Mouse (Mus musculus): ENCODE results near the gene Acly.

Gene Acly

DNA sequence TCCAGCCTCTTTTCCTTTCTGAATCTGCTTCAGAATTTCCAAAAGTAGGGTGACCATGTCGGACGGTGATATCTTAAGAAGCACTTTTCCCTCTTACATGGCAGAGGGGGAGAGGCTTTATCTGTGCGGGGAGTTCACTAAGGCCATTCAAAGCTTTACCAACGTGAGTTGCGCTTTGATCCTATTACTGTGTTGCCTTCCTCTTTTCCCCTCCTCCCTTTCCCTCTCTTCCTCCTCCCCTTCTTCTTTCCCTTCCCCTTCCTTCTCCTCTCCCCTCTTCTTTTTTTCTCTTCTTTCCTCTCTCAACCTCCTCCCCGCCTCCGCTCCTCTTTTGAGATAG, 17.9 kb upstream of the Acly start:
- 26% methylated on average over 7 of the region's 7 CpGs for WGBS

DNA sequence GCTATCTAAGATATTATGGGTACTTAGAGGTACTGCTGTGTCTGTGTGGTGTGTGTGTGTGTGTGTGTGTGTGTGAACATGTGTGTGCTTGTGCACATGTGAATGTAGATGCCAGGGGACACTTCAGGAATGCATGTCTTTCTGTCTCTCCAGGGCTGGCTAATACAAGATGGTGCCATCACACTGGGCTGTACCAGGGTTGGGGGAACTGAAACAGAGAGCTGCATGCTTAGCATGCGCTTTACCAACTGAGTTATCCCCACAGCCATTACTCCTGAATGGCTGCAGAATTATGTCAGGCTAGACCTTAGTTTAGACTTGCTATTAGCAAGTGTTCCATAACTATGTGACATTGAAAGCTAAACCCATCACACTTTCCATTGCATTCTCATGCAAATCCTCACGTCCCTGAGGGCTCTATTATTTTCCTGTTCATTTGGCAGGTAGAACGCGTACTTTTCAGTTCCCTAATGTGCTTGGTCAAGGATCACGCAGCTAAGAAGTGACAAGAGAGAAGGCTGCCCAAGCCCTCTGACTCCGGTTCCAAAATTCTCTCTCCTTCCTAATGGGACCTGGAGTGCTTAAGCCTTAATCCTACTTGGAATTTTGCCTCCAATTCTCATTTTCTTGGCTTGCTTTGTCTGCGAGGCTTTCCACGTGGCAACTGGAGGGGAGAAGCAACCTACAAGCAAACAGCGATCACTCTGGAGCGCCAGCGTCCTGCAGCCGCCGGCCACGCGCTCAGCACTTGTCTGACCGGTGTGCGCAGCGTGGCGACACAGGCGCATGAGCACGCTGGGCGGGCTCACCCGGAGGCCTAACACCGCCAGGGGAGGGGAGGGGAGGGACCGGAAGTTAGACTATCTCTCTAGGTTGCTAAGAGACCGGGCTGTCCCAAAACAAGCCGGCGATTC, 17.3 kb upstream of the Acly start, which contains the start of gene Ttc25:
TSS of gene Ttc25 (plus strand) at position 776 of the 914 bp plus-strand sequence.
- 5% methylated on average over 28 of the region's 28 CpGs for WGBS

DNA sequence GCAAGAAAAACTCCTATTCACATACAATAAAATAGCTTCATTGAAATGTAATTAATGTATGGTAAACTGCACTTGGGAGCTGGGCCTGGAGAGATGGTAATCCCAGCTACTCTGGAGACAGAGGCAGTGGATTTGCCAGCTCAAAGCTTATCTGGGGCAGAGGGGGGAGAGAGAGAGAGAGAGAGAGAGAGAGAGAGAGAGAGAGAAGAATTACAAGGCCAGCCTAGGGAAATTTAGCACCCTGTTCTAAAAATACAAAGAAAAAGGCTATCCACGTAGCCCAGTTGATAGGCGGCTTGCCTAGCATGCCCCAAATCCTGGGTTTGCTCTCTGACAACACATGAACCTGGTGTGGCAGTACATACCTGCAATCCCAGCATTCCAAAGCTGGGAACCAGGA, 13.8 kb upstream of the Acly start:
- 86% methylated on average over 2 of the region's 2 CpGs for WGBS

DNA sequence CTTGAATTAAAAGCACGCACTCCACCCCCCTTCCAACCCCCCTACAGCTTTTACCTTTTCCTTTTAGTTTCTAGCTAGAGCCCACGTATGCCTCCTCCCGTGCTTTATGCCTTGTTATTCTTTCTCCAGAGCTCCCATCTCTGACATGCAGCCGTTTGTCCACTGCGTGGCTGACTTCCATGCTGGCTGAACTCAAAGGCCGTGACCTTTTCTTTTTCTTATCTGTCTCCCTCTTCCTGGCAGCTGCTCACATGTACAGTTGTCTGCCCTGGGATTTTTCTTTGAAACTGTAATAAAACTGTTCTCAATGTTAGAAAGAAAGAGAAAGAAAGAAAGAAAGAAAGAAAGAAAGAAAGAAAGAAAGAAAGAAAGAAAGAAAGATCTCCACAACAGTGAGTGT, 13.2 kb upstream of the Acly start:
- 77% methylated on average over 6 of the region's 6 CpGs for WGBS

DNA sequence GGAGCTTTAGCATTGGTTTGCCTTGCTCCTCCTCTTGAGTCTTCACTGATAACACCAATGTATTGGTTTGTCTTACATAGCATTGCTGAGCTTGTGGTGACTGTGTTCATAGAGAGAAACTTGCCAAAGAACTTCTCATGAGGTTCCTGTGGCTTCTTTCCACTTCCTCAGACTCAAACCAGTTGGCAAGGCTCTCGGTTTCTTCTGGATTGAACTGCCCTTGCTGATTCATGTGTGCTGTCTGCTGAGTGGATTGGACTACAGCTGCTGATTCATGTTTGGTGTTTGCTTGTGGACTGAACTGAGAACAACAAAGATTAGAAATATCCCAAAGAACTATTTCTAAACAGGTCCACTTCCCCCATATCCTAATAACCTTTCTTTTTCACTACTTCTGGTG, 8.2 kb upstream of the Acly start:
- WGBS = 82% methylated on average over 1 of the region's 1 CpGs

DNA sequence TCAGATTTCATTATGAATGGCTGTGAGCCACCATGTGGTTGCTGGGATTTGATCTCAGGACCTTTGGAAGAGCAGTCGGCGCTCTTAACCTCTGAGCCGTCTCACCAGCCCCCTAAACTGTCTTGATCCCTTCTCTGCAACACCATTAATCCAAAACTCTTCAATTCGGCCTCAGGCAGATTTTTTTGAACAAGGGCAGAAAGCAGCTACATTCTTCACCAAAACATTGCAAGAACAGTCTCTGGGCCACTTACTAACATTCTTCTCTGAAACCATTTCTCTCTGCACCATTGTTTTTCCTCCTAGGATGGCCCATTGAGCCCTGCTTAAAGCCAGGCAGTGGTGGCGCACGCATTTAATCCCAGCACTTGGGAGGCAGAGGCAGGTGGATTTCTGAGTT, 7.0 kb upstream of the Acly start:
- WGBS = 95% methylated on average over 6 of the region's 6 CpGs

DNA sequence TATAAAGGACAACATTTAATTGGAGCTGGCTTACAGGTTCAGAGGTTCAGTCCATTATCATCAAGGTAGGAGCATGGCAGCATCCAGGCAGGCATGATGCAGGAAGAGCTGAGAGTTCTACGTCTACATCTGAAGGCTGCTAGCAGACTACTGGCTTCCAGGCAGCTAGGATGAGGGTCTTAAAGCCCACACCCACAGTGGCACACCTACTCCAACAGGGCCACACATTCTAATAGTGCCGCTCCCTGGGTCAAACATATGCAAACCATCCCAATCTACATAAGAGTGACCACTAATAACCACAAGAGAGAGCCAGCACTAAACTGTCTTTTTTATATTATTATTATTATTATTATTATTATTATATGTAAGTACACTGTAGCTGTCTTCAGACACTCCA, 6.6 kb upstream of the Acly start:
- 91% methylated on average over 2 of the region's 2 CpGs for WGBS

DNA sequence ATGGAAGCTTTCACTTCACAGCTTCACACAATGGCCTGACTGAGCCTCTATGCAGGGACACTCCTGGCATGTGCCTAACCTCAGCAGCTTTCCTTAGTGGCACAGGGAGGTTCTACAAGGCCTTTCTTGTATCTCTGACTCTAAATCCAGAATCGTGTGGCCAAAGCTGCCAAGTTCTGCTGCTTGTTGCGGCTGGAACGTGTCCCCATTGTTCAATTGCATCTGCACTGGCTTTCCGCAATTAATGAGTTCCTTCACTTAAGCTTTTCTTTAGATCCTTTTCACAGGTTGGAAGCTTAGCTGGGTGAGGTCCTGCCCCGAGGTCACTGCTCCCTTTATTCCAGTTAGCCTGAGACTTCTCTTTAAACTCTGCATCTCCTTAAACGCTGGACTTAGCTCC, 6.1 kb upstream of the Acly start:
- 67% methylated on average over 6 of the region's 6 CpGs for WGBS

DNA sequence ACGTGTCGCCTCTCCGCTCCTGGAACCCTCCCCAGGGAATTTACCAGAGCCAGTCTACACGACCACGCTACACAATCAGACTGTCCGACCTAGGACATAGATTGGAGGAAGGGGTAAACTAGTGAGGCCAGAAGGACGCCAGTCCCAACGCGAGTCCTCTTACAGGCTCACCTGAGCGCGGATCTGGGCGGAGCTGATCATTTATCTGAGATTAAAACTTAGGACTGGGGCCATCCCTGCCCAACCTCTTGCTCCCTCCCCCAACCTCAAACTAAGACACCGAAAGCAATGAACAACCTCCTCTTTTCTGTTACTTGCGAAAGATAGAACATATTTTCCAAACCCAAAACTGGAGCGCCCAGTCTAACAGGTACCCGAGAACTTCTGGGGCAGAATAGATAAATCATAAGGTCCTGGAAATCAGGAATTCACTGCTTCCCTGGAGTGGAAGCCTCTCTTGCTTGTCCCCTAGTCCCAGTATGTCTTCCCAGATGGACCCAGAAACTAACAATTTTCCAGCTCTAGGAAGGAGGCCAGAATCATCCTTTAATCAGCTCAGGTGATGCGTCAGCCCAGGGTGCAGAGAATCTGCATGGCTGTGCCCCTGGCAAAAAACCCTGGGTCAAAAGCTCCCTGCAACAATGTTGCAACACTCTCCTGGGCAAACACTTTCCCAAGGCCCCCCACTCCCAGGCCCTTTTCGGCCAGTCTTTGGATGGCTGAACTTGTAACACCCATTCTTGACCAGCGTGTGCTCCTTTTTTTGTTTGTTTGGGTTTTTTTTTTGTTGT, 770 bp upstream of the Acly start:
- WGBS = 29% methylated on average over 19 of the region's 19 CpGs

DNA sequence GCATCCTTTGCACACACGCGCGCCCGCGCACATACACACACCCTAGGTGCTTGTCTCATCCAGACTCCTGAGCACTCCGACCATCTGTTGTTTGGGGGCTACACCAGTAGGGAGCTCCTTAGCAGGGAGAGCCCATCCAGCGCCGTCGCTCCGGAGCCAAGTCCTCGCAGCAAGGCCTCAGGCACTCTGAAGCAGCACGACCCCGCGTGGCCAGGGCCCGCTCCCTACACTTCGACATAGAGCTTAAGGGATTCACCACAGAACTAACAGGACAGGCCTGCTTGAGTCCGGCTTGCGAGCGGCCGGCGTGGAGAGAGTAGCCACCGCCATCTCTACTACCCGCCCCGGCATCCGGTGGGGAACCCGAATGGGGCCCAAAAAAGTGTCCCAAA, 738 bp downstream of the Acly start:
- under 1% methylated on average over 26 of the region's 26 CpGs for WGBS

DNA sequence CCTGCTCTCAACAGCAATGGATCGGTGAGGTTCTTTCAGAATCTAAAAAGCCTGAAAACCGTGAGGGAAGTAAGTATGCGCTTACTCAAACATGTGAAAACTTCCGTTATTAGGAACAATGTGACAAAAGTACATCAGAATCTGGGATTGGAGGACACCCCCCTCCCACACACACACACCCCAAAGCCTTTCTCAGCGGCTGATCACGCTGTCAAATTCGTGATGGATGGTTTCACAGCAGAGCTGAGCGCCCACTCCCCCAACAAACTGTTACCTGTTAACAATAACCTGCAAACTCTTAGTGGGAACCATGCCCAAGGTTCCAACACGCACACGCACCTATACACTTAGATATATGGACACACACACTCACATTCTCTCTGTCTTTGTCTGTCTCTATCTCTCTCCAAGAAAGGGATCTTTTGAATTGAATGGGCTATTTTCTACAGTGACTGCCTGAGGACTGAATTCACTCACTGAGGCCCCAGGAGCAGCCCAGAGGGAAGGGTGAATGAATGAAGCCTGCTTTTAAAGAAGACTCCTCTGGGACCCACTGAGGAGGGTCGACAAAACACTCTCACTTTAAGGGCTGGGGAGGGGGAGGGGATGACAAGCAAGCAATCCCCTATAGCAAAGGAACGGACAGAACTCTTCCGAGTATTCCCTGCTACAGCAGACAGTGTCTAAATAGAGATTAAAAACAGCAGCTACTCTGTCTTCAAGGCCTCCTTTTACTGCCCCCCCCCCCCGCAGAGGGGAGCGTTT, 1.6 kb downstream of the Acly start:
- 32% methylated on average over 15 of the region's 15 CpGs for WGBS

DNA sequence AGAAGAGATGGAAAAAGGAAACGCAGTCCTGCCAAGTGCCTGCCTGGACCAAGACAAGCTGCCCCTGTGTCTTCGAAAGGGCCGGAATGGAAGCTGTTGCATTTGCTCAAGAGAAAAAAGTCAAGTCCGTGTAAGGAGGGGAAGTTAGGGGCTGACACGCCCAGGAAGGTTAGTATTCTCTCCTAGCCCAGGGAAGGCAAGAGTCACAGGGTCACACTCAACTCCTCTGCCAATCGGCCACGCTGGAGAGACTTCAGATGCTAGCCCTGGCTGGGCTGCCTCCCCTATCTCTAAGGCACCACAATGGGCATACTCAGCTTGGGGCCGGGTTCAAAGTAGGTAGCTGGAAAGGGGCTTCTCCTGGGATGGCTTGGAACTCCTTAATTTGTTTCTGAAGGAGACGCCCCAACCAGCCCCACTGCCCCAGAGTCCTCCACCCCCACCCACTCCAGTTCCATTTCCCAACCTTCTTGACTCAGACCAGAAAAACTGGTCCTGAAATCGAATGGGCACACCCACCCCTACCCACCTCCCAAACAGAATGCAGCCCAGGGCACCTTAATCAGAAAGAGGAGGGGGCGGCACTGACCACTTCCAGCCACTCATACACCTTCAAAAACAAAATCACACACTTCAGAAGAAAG, 2.7 kb downstream of the Acly start:
- 53% methylated on average over 11 of the region's 11 CpGs for WGBS

DNA sequence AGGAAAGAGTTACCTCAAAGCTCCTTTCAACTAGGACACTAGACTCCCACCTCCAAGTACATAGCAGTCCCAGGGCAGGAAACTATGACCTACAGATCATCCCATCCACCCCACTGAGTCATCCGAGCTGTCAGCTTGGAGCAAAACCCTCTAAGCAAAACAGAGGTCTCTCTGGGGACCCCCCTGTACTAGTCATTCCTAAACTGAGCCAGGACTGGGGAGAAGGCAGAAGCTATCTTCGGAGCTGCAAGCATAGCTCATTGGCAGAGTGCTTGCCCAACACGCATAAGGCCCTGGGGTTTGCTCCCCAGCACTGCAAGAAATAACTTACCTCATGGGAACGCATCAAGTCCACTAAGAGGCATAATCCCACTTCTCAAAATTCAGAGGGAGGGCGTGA, 3.4 kb downstream of the Acly start:
- WGBS = 87% methylated on average over 5 of the region's 5 CpGs

DNA sequence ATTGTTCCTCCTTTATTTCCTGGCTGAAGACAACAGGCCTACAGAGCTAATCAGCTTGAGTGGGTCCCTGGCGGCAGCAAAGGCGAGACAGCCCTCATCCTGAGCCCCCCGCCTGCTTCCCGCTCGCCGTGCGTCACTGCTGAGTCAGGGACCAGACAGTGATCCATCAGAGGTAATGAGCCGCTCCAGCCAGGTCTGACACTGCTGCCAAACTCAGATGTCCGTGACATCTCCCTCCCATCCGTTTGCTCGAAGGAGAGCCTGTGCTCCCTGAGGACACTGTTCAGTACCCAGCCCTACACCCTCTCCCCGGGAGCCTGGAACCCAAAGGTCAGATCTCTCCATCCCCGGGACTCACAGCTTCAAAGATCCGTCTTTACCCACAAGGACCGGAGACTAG, 7.0 kb downstream of the Acly start:
- WGBS = 93% methylated on average over 15 of the region's 15 CpGs

DNA sequence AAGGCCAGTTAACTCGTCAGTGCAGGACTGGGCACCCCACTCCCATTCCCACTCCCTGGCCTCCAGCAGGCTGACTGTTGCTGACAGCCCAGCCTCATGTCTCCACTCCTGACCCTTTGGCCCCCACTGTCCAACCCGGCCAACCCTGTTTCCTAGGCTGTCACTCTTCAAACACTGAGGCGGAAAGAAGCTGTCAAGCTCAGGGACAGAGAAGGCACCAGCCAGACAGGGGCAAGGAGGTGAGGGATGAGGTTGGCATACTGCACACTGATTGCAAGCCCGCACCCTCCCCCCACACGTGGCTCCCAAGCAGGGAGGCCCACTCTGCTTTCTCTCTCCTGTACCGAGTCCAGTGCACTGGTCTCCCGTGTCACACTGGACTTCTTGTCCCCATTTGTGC, 8.6 kb downstream of the Acly start:
- WGBS = 85% methylated on average over 7 of the region's 7 CpGs

DNA sequence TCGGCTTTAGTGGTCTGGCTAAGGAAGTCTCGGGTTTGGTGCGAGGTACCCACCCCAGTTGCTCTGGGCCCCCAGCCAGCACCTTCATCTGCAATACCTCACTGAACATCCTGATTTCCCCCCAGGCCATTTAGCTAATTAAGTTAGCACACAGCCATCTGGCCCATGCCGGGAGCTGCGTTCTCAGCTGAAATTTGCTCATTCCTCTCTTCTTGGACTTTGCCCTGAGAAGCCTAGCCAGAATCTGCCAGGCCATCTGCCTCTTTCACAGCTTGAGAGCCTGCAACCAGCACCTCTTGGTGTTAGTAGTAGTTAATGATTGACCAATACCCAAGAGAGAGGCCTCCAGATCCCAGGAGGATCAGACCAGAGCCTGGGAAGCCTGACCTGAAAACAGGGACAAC, 9.6 kb downstream of the Acly start:
- WGBS = 70% methylated on average over 5 of the region's 5 CpGs

DNA sequence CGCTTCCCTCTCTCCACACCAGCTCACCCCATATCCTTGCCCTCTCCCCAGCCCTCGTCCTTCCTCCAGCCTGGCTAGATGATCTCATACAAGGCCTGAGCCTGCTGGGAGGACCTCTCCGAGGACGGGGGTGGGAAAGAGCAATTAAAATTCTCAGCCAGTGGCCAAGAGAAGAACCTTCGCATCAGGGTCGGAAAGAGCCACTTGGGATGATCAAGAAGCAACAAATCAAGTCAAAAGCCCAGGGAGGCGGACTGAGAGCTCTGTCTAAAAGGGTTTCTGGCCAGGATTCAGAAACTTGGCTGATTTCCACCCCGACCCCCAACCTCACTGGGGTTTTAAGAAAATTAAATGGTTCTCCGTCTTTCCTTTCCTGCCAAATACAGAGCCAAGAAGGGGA, 11.5 kb downstream of the Acly start:
- WGBS = 69% methylated on average over 9 of the region's 9 CpGs

DNA sequence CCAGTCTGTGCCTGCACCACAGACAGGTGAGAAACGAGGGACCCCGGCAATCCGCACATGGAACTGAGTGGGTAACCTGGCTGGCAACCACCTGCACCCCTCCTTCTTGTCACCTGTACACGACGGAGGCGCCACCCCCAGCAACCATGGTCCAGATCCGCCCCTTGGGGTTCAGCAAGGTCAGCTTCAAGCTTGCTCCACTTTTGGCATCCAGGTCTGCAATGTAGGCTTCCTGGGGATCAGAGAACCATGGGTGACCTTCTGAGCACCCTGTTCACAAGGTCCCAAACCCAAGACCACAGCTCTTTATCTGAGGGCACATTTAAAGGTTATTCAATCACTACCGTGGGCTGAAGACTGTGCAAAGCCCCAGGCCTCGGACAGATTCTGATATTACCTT, 12.0 kb downstream of the Acly start:
- WGBS = 92% methylated on average over 9 of the region's 9 CpGs

DNA sequence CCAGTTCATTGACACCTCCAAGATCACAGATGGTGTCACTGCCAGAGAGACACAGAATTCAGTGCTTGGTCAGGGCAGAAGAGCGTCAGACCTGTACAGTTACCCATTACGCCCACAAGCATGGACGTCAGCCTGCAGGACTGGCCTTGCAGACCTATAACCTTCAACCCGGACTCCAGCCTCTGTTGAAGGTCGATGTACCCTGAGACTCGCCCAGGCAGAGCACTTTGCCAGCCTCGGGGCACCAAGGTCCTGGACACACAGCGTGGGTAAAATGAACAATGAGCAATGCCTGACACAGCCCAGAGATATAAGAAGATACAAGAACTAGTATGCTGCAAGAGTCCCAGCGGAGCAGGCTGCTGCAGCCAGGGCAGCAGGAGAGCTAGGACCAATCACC, 12.7 kb downstream of the Acly start:
- 94% methylated on average over 9 of the region's 9 CpGs for WGBS

DNA sequence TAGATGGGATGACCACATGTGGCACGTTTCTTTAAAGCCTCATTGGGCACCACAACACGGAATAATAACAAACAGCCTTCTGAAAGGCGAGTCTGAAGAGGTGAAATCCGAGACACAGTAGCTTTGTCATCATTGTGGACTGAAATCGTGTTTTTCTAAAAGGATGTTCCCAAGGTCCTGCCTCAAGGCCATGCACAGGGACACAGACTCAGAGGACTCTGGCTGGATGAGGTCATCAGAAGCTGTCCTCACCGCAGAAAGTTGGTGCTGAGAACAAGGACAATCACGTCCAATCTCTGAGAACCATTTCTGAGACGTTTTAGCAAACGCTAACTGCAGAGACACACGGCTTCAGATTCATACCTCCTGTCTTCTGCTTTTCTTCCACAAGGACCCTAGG, 14.1 kb downstream of the Acly start:
- WGBS = 87% methylated on average over 10 of the region's 10 CpGs

DNA sequence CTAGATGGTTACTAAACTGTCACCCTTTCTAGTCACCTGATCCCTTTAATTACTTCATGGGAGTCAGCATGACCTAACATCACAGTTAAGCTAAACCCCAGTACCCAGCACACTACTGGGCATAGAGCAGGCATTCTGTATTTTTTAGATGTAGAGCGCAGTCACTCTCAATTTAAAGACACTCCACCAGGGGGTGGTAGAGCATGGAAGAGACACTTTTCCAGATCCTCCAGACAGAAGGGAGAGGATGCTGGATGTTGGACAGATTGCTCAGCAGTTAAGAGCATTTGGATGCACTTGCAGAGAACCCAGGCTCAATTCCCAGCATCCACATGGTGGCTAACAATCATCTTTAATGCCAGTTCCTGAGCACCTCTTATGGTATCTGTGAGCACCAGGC, 15.4 kb downstream of the Acly start:
- WGBS = 55% methylated on average over 1 of the region's 1 CpGs

DNA sequence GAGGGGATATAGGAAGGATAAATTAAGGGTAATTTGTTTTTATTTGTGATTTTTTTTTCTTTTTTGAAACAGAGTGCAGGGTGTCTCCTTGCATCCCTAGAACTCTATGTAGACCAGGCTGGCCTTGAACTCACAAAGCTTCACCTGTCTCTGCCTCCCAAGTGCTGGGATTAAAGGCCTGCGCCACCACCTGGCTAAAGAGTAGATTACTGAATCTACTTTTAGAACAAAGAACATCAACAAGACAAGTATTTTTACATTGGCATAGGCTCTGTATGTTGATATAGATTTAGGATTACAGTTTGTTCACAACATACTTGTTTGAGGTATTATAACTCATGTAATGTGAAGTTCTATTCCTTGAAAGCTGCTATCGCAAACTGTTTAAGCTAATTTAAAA, 17.2 kb downstream of the Acly start:
- WGBS = 84% methylated on average over 2 of the region's 2 CpGs
